Mouse (Mus musculus) midbrain, embryonic 11.5 days (tissue): ENCODE data around the gene Ice2. TPM values are rescaled to one million over a fixed set of nuclear protein-coding genes. Genes with fewer than 3 reads are reported as not detected.

Experiments
- ATAC-seq: fragments of 200-750 bp; cut with Nextera tagmentation; 2 replicates; pipeline ENCODE4 v1.8.0; 2017; ENCODE audit warnings: moderate TSS enrichment, moderate library complexity; ENCODE audit not compliant: low FRiP score
- DNase-seq: peaks from one replicate; pipeline ENCODE4 v3.0.0; 2015; ENCODE audit warnings: low spot score; ENCODE audit errors: missing footprints
- H3K27ac ChIP-seq: fragments of 300-500 bp; sonication (generic); 2 replicates; pipeline ENCODE4 v1.5.1; 2014; ENCODE audit warnings: low read depth, low read length
- H3K27me3 ChIP-seq: fragments of 300-500 bp; sonication (generic); 2 replicates; pipeline ENCODE4 v1.6.1; 2014; ENCODE audit warnings: mild to moderate bottlenecking, low read length, moderate library complexity, mixed read lengths; ENCODE audit not compliant: control insufficient read depth, insufficient read depth
- H3K36me3 ChIP-seq: fragments of 300-500 bp; sonication (generic); 2 replicates; pipeline ENCODE4 v1.6.1; 2014; ENCODE audit warnings: mild to moderate bottlenecking, low read length, moderate library complexity, mixed read lengths; ENCODE audit not compliant: control insufficient read depth, insufficient read depth
- H3K4me1 ChIP-seq: fragments of 300-500 bp; sonication (generic); 2 replicates; pipeline ENCODE4 v1.6.1; 2014; ENCODE audit warnings: low read length; ENCODE audit not compliant: control insufficient read depth, insufficient read depth
- H3K4me2 ChIP-seq: fragments of 300-500 bp; sonication (generic); 2 replicates; pipeline ENCODE4 v1.6.1; 2014; ENCODE audit warnings: mild to moderate bottlenecking, moderate library complexity
- H3K4me3 ChIP-seq: fragments of 300-500 bp; sonication (generic); 2 replicates; pipeline ENCODE4 v1.5.1; 2014; ENCODE audit warnings: low read depth, low read length
- H3K9ac ChIP-seq: fragments of 300-500 bp; sonication (generic); 2 replicates; pipeline ENCODE4 v1.6.1; 2014; ENCODE audit warnings: low read length
- H3K9me3 ChIP-seq: fragments of 300-500 bp; sonication (generic); 2 replicates; pipeline ENCODE4 v1.6.1; 2016; ENCODE audit warnings: low read length; ENCODE audit not compliant: control insufficient read depth
- WGBS: fragments of 180-500 bp; shearing (Covaris S2); extraction: QIAGEN DNeasy Blood & Tissue Kit; methylation state at CpG from one replicate; pipeline ENCODE4 v1.1.7; 2014; 5-methylcytosine and 5-hydroxymethylcytosine counted together
- polyA plus RNA-seq: library from polyadenylated mRNA; unstranded; fragments of >200 nt; fragmentation: Nextera tagmentation; extraction: Ambion mirVana; gene quantifications from 2 replicates; pipeline ENCODE4 v1.2.1, GENCODE M21; 2014

Ice2 gene
- polyA plus RNA-seq: 20.9 and 23.8 TPM in 2 replicates

DNA sequence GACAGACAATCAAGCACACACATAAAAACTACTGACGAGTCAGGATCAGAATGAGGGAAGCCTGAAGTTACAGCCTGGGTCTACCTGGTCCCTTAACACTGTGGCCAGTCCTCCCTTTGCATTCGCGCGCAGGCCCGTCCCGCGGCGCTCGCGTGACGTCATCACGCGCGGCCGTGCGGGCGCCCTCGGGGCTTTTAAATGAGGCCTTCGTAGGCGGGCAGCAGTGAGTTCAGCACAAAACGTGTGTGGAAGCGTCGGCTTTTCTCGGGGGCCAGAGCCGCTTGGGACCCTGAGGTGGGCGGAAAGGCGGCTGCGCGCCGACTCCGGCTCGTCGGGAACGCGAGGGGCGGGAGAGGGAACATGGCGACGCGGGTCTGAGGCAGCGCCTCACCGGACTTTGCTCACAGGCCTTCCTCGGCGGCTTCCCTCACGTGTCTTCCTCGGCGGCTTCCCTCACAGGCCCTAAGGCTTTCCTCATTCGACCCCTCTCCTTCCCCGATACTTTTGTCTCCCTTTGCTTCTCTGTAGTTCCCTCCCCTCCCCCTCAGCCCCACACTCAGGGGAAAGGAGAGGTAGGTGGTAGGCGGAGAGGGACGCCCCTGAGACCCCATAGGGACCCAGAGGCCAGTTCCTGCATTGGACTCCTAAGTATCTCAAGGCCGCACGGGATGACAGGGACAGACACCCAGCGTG, at the start of gene Ice2:
TSS of gene Ice2 (plus strand) at position 147 of the 693 bp plus-strand sequence.
- Histone ChIP-seq H3K4me2 (peak within 1 kb of the TSS; percentile 92), H3K9ac (peak within 1 kb of the TSS; percentile 89), H3K4me1 (peaks cover 6% of the 10 kb centered on the region; the same call in 1 of the 2 replicates), H3K27me3 (no peaks in the 10 kb centered on the region), H3K4me3 (peak within 1 kb of the TSS; percentile 61), H3K27ac (peak within 1 kb of the TSS; percentile 67), H3K9me3 (no peaks in the 10 kb centered on the region), H3K36me3 (no peaks in the 10 kb centered on the region)
- DNase-seq: peak; percentile 98
- peak; percentile 95 for ATAC-seq
- WGBS: under 1% methylated on average over 53 of the region's 53 CpGs

DNA sequence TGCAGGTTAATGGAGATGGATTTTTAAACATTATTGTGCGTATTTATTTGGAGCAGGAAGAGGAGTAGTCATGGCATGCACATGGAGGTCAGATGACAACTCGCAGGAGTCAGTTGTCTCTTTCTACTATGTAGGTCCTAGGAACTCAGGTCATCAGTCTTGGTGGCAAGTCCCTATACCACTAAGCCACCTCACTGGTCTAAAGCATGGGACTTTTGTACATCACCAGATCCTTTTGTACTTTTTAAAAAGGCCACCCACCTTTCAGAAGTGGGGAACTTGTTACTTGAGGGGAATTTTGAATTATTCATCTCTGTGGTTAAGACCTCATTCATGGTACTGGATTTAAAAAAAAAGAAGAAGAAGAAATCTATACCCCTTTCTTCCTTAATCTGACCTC, 48.2 kb upstream of the Ice2 start:
- DNase-seq: no peak
- H3K27me3 ChIP-seq: no peaks in the 10 kb centered on the region
- H3K9ac ChIP-seq: no peak overlapping the region
- H3K4me2 ChIP-seq: no peak overlapping the region
- no peak overlapping the region for H3K4me3 ChIP-seq
- H3K9me3 ChIP-seq: no peaks in the 10 kb centered on the region
- 94% methylated on average over 2 of the region's 2 CpGs for WGBS
- no peak overlapping the region for H3K27ac ChIP-seq
- no peaks in the 10 kb centered on the region for H3K4me1 ChIP-seq
- ATAC-seq: no peak
- H3K36me3 ChIP-seq: no peaks in the 10 kb centered on the region

DNA sequence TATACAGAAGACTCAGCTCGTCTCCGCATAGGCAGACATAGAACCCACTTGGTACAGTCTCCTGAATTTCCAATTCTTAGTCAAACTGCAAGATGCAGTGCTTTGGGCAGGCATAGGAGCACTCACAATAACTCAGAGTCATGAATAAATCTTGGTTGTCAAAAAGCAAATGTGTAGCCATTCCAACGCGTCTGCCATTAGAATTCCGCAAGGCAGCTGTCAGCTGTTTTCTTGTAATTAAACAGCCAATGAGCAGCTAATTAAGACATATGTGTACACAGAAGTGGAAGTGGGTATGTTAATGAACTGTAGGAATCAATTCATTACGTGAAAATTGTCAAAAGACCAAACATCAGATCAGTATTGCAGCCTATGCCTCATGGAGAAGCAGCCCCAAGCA, 43.5 kb upstream of the Ice2 start:
- 87% methylated on average over 6 of the region's 6 CpGs for WGBS
- Histone ChIP-seq H3K36me3 (no peaks in the 10 kb centered on the region), H3K9me3 (no peaks in the 10 kb centered on the region), H3K4me3 (no peak overlapping the region), H3K4me2 (no peak overlapping the region), H3K27ac (no peak overlapping the region), H3K27me3 (no peaks in the 10 kb centered on the region), H3K9ac (no peak overlapping the region), H3K4me1 (no peaks in the 10 kb centered on the region)
- ATAC-seq: no peak
- no peak for DNase-seq

DNA sequence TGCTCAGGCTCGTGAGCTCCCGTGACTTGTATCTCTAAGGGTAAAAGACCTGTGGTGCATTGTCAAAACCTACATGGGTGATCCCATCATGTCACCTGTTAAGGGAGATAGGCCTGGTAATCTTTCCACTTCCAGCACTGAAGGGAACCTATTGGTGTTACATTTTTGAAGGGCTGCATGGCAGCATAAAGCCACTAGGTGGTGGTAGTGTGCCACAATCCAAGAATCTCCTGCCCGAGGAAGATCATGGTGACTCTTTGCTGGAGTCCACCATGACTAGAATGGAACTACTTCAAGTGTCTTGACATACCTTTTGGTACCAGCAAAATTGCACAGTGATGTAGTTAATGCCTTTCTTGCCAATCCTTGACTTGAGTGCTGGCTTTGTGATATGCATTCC, 39.9 kb upstream of the Ice2 start:
- 36% methylated on average over 3 of the region's 3 CpGs for WGBS

DNA sequence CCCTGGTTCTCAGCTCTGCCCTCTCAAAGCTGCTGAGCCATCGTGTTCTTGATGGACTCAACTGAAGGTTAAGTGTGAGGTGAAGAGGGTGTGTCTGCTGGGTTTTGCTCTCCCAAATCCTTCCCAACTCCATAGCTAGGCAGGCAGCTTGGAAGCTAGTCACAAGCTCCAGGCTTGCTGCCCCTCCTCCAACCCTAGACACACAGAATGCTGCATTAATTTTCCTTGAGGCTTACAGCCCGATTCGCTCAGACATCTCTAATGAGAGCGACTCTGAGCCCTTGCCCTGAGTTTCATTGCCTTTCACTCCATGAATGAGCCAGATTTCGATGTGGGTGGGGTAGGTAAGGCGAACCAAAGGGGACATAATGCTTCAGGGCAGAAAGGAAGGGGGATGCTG, 38.9 kb upstream of the Ice2 start:
- no peaks in the 10 kb centered on the region for H3K9me3 ChIP-seq
- DNase-seq (no peak), ATAC-seq (no peak)
- H3K4me3 ChIP-seq: no peak overlapping the region
- H3K36me3 ChIP-seq: no peaks in the 10 kb centered on the region
- H3K9ac ChIP-seq: no peak overlapping the region
- no peak overlapping the region for H3K4me2 ChIP-seq
- no peak overlapping the region for H3K27ac ChIP-seq
- no peaks in the 10 kb centered on the region for H3K4me1 ChIP-seq
- H3K27me3 ChIP-seq: no peaks in the 10 kb centered on the region
- 67% methylated on average over 6 of the region's 6 CpGs for WGBS

More for the DNA sequence above, 39.9 kb upstream of the Ice2 start:
- H3K9me3 ChIP-seq: no peaks in the 10 kb centered on the region
- H3K4me1 ChIP-seq: no peaks in the 10 kb centered on the region
- H3K27me3 ChIP-seq: no peaks in the 10 kb centered on the region
- H3K27ac ChIP-seq: no peak overlapping the region
- ATAC-seq: no peak
- peak; percentile 97 for DNase-seq
- no peak overlapping the region for H3K4me3 ChIP-seq
- H3K36me3 ChIP-seq: no peaks in the 10 kb centered on the region
- H3K4me2 ChIP-seq: no peak overlapping the region
- no peak overlapping the region for H3K9ac ChIP-seq

DNA sequence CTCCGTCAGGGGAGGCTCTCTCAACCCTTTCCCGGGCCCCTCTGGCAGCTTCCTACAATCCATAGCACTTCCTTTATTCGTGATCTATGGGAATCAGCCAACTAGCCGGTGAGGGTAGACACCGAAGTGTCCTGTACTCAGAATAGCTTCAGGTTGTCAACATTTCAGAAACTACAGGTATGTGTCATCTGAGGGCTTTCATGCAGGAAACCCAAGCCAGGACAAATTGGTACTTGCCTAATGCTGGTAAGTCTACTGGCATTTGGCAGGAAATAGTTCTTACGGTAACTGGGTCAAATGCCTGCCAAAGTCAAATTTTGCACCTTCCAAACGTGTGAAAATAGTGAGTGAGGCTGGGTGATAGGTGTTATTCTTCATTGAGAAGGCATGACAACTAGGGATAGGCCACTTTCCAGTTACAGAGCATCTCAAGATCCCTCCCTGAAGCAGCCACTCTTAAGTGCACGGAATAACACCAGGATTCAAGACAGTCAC, 35.7 kb upstream of the Ice2 start:
- no peak overlapping the region for H3K4me3 ChIP-seq
- H3K27me3 ChIP-seq: no peaks in the 10 kb centered on the region
- ATAC-seq (no peak), DNase-seq (no peak)
- no peaks in the 10 kb centered on the region for H3K36me3 ChIP-seq
- no peak overlapping the region for H3K4me2 ChIP-seq
- H3K4me1 ChIP-seq: no peaks in the 10 kb centered on the region
- no peak overlapping the region for H3K27ac ChIP-seq
- no peak overlapping the region for H3K9ac ChIP-seq
- 88% methylated on average over 8 of the region's 8 CpGs for WGBS
- no peaks in the 10 kb centered on the region for H3K9me3 ChIP-seq

DNA sequence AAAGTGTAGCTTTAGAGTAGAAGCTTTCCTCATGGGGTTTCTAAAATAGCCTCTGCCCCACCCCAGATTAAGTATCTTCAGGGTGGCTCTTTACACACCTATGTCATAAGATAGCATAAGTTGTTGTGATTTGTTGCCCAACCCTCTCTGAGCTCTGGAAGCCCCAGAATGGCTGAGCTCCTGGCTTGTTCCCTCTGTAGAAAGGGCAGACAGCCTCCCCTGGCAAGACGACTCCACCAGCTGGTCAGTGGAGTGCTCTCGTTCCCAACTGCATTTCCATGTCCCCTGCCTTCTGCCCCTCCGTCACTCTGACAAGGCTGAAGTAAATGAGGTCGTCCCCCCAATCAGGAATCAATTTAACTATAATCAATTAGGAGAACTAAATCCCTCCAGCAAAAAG, 34.9 kb upstream of the Ice2 start:
- no peaks in the 10 kb centered on the region for H3K9me3 ChIP-seq
- H3K27ac ChIP-seq: no peak overlapping the region
- H3K27me3 ChIP-seq: no peaks in the 10 kb centered on the region
- no peak overlapping the region for H3K4me3 ChIP-seq
- no peak overlapping the region for H3K4me2 ChIP-seq
- H3K4me1 ChIP-seq: no peaks in the 10 kb centered on the region
- H3K9ac ChIP-seq: no peak overlapping the region
- DNase-seq: no peak
- no peaks in the 10 kb centered on the region for H3K36me3 ChIP-seq
- 54% methylated on average over 4 of the region's 4 CpGs for WGBS
- ATAC-seq: no peak

DNA sequence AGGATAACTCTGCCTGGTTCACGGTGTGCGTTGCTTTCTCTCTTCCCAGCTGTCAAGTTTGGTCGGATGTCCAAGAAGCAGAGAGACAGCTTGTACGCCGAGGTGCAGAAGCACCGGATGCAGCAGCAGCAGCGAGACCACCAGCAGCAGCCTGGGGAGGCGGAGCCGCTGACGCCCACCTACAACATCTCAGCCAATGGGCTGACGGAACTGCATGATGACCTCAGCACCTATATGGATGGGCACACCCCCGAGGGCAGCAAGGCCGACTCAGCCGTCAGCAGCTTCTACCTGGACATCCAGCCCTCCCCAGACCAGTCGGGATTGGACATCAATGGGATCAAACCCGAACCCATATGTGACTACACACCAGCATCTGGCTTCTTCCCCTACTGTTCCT, 33.6 kb upstream of the Ice2 start:
- 55% methylated on average over 16 of the region's 16 CpGs for WGBS
- ATAC-seq (no peak), DNase-seq (no peak)
- Histone ChIP-seq H3K9ac (no peak overlapping the region), H3K4me3 (no peak overlapping the region), H3K4me2 (no peak overlapping the region), H3K27me3 (no peaks in the 10 kb centered on the region), H3K4me1 (no peaks in the 10 kb centered on the region), H3K36me3 (no peaks in the 10 kb centered on the region), H3K27ac (no peak overlapping the region), H3K9me3 (no peaks in the 10 kb centered on the region)

DNA sequence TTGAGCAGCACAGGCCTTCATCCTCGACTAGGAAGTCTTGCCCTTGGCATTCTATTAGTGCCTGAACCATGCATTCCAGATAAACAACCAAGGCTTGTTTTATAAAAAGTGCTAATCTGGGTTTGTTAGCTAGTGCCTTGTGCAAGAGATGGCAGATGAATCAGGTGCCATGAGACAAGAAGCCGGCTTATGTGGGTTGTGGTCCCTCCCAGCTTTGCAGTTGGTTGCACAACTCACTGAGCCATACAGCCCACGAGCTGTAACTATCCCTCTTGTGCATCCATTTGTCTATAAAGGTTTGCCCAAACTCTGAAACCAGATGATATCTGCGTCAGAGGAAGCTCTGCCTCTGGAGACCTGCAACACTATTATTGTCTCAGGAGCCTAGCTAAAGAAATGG, 30.7 kb upstream of the Ice2 start:
- no peak overlapping the region for H3K4me2 ChIP-seq
- 83% methylated on average over 4 of the region's 4 CpGs for WGBS
- no peak for ATAC-seq

More for the DNA sequence above, 30.7 kb upstream of the Ice2 start:
- no peaks in the 10 kb centered on the region for H3K27me3 ChIP-seq
- no peak overlapping the region for H3K27ac ChIP-seq
- no peaks in the 10 kb centered on the region for H3K36me3 ChIP-seq
- no peak for DNase-seq
- H3K9me3 ChIP-seq: no peaks in the 10 kb centered on the region
- no peak overlapping the region for H3K4me3 ChIP-seq
- H3K9ac ChIP-seq: no peak overlapping the region
- no peaks in the 10 kb centered on the region for H3K4me1 ChIP-seq
